Mouse (Mus musculus) ES-E14 (cell line): Measurements from ENCODE around the gene Cox11.

ENCODE experiments used
- CHD2 ChIP-seq: IDR thresholded peaks from 2 replicates; pipeline ENCODE4 v1.6.1; 2014; ENCODE audit warnings: mild to moderate bottlenecking, low read depth, low read length, inconsistent platforms
- HCFC1 ChIP-seq: IDR thresholded peaks from 2 replicates; pipeline ENCODE4 v1.6.1; 2012; ENCODE audit warnings: low read length, inconsistent platforms, borderline replicate concordance; ENCODE audit not compliant: insufficient read depth
- MAFK ChIP-seq: IDR thresholded peaks from 2 replicates; pipeline ENCODE4 v1.6.1; 2014; ENCODE audit warnings: mild to moderate bottlenecking, low read depth, low read length, inconsistent platforms; ENCODE audit not compliant: insufficient read depth
- ZC3H11A ChIP-seq: IDR thresholded peaks from 2 replicates; pipeline ENCODE4 v1.6.1; 2012; ENCODE audit warnings: low read depth, mild to moderate bottlenecking, inconsistent platforms, low read length, borderline replicate concordance
- ZNF384 ChIP-seq: IDR thresholded peaks from 2 replicates; pipeline ENCODE4 v1.6.1; 2012; ENCODE audit warnings: low read depth, low read length, inconsistent platforms

DNA sequence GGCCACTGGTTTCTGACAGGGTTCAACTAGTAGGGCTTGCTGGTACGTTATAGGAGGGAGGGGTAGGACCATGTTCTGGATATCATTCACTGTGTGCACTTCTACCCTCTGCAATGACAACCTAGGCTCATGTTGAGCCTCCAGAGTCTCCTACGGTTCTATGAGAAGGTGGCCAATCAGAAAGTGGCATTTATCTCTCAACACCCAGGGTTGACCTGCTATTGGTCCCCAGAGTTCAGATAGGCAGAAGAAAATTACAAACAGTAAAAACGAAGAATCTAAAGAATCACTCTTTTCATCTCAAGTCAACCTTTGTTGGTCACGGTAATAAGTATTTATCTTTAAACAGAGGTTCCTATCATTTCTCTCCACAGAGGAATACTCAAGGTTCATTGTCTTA is 28.9 kb downstream of the Cox11 start:
- TF ChIP-seq ZC3H11A (no peak), HCFC1 (no peak), CHD2 (no peak), ZNF384 (no peak), MAFK (no peak)
